Mouse (Mus musculus) G1E (cell line): ENCODE results near the gene Tns1. TPM values are rescaled to one million over a fixed set of nuclear protein-coding genes. Genes with fewer than 3 reads are reported as not detected.

Experiments
- ATAC-seq: 2 replicates; pipeline ENCODE4 v1.8.0; 2016; ENCODE audit warnings: mild to moderate bottlenecking; ENCODE audit not compliant: insufficient number of reproducible peaks, poor library complexity, low FRiP score, severe bottlenecking; ENCODE audit errors: extremely low read depth
- DNase-seq: peaks from one replicate; pipeline ENCODE4 v3.0.0; 2012; ENCODE audit warnings: low spot score
- H3K27me3 ChIP-seq: 2 replicates; pipeline ENCODE4 v1.6.1; 2012; ENCODE audit warnings: mild to moderate bottlenecking, low read length, inconsistent platforms; ENCODE audit not compliant: insufficient read depth
- H3K36me3 ChIP-seq: replicated peaks from 2 replicates; pipeline ENCODE3; 2012; ENCODE audit warnings: mild to moderate bottlenecking, inconsistent platforms
- H3K4me1 ChIP-seq: 2 replicates; pipeline ENCODE4 v1.6.1; 2012; ENCODE audit warnings: low read depth, low read length, inconsistent platforms, mixed read lengths; ENCODE audit not compliant: insufficient read depth
- H3K4me3 ChIP-seq: 2 replicates; pipeline ENCODE4 v1.5.1; 2012; ENCODE audit warnings: low read depth, mild to moderate bottlenecking, inconsistent platforms, low read length, moderate library complexity, mixed read lengths
- H3K9me3 ChIP-seq: replicated peaks from 2 replicates; pipeline ENCODE4 v1.6.1; 2012; ENCODE audit warnings: inconsistent platforms
- CTCF ChIP-seq: IDR thresholded peaks from 2 replicates; pipeline ENCODE4 v1.5.1; 2012; ENCODE audit warnings: low read depth, low read length, inconsistent platforms, mixed read lengths
- GATA1 ChIP-seq: IDR thresholded peaks from 2 replicates; pipeline ENCODE4 v1.6.1; 2012; ENCODE audit warnings: borderline replicate concordance, low read length, inconsistent platforms, mixed read lengths
- GATA2 ChIP-seq: IDR thresholded peaks from 2 replicates; pipeline ENCODE4 v1.6.1; 2012; ENCODE audit warnings: low read depth, low read length, inconsistent platforms, borderline replicate concordance
- POLR2AphosphoS5 ChIP-seq: IDR thresholded peaks from 2 replicates; pipeline ENCODE4 v1.6.1; 2012; ENCODE audit warnings: low read depth, low read length, inconsistent platforms; ENCODE audit not compliant: insufficient replicate concordance
- TAL1 ChIP-seq: conservative IDR thresholded peaks from 2 replicates; pipeline ENCODE4 v1.6.1; 2012; ENCODE audit warnings: low read depth, low read length, inconsistent platforms, mixed read lengths
- polyA plus RNA-seq: library from polyadenylated mRNA; stranded (reverse); fragments of >175 nt; gene quantifications from 2 replicates; pipeline ENCODE4 v1.2.3, GENCODE M21; 2012
- total RNA-seq, 2 experiments: library from RNA; stranded (forward) in 1 of 2; stranded (reverse) in 1 of 2; fragments of 200-1000 nt in 1 of 2; fragments of >200 nt in 1 of 2; fragmentation: Nextera tagmentation in 1 of 2; gene quantifications; 2 replicates each; pipeline ENCODE4 v1.2.3; 2014 to 2017

Gene Tns1
- total and polyA plus RNA-seq, 3 experiments: 0.55 to 27.2 (median 1.7) TPM

DNA sequence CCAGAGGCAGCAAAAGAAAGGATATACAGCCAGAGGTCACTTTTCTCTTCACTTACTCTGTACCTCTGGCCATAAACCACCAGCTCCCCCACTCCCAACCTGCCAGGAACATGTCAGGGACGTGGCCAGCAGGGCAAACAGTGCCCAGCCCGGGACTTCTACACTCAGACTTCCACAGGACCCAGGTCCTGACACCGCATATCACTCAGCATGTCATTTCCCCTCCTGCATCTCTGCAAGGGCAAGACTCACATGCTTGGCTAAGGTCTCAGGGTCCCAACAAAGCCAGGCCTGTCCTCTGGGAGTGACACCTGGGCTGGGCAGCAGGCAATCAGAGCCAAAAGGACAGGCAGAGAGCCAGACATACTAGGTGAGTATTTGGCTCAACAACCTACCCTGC is 11.2 kb downstream of the Tns1 start:
- no peaks in the 10 kb centered on the region for H3K9me3 ChIP-seq
- DNase-seq (no peak), ATAC-seq (no peak)
- no peaks in the 10 kb centered on the region for H3K4me1 ChIP-seq
- TF ChIP-seq CTCF (no peak), GATA2 (no peak), POLR2AphosphoS5 (no peak), GATA1 (no peak), TAL1 (no peak)
- H3K36me3 ChIP-seq: no peaks in the 10 kb centered on the region
- peaks cover 19% of the 10 kb centered on the region for H3K27me3 ChIP-seq
- no peak overlapping the region for H3K4me3 ChIP-seq

DNA sequence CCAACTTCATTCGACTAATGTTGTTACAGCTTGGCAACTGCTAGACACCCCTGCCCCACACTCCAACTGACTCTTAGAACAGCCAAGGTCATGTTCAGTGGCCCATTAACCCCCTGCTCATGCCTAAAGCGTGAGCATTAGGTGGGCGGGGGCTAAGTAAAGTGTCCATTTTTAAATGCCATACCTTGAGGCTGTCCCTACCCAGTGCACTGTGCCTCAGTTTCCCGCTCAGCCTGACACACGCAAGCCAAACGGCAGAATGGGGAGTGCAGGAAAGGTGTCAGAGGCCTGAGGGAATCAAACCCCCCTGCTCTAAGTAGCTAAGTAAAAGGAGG is 12.6 kb downstream of the Tns1 start:
- Histone ChIP-seq H3K4me3 (no peak overlapping the region), H3K4me1 (no peaks in the 10 kb centered on the region), H3K9me3 (no peaks in the 10 kb centered on the region), H3K36me3 (no peaks in the 10 kb centered on the region), H3K27me3 (peaks cover 21% of the 10 kb centered on the region)
- ATAC-seq (no peak), DNase-seq (no peak)
- TF ChIP-seq TAL1 (no peak), CTCF (no peak), GATA1 (no peak)

- H3K9me3 ChIP-seq: no peaks in the 10 kb centered on the region
- no peak for DNase-seq
- TF ChIP-seq GATA2 (no peak), GATA1 (no peak), TAL1 (no peak), CTCF (no peak), POLR2AphosphoS5 (no peak)
- H3K27me3 ChIP-seq: peaks cover 21% of the 10 kb centered on the region
- H3K36me3 ChIP-seq: no peaks in the 10 kb centered on the region
- H3K4me3 ChIP-seq: no peak overlapping the region
- no peaks in the 10 kb centered on the region for H3K4me1 ChIP-seq
- no peak for ATAC-seq
Measured at GRCm38 (mm10) chr1:74110932-74111695, 13.1 kb downstream of the Tns1 start.

DNA sequence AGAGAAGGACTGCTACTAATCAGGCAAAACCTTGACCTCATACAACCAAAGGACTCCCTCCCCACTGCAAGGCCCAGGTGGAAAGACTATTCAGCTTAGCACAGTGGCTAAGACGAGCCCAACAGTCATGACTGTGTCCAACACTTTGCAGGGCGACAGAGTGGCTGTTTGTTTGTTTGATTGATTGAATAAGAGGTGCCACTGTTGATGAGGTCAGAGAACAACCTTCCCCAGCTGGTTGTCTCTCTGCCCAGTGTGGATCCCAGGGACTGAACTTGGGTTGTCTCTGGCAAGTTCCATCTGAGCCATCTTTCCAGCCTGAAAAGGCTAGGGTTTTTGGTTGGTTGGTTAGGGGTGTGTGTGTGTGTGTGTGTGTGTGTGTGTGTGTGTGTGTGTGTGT is 14.6 kb downstream of the Tns1 start:
- Histone ChIP-seq H3K4me3 (no peak overlapping the region), H3K36me3 (no peaks in the 10 kb centered on the region), H3K27me3 (peaks cover 22% of the 10 kb centered on the region), H3K4me1 (no peaks in the 10 kb centered on the region), H3K9me3 (no peaks in the 10 kb centered on the region)
- ATAC-seq (no peak), DNase-seq (no peak)
- TF ChIP-seq CTCF (no peak), GATA1 (no peak), GATA2 (no peak), POLR2AphosphoS5 (no peak), TAL1 (no peak)

DNA sequence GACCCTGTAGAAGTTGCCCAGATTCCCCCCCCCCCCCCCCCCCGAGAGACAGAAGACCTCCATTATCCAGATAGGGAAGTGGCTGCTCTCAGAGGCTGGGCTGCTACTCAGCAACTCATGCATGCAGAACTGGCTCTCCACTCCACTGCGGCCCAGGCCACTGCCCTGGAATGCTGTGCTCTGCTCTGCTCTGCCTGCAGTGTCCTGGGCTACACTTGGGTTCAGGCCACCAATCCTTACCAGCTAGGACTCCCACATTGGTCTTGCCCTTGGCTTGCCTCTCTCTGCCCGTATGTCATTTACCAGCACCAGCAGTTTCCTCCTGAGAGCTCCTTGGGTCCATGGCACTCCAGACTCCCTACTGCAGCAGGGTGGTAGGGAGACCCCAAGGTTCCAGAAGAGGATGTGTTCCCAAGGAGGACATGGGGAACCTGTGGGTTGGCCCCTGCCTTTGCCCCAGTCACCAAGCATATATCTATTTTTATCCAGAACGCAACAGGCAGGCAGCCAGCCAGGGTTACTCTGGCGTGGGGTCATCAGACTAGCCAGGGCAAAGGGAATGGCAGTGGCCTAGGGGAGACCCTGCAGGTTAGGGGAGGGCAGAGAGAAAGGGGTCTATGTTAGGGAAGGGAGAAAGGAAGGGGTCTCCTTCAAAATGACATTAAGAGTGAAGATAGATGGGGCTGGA is 16.2 kb downstream of the Tns1 start:
- ATAC-seq: no peak
- Histone ChIP-seq H3K4me1 (no peaks in the 10 kb centered on the region), H3K4me3 (no peak overlapping the region), H3K27me3 (peaks cover 17% of the 10 kb centered on the region), H3K9me3 (no peaks in the 10 kb centered on the region), H3K36me3 (no peaks in the 10 kb centered on the region)
- TF ChIP-seq GATA2 (no peak), POLR2AphosphoS5 (no peak), CTCF (no peak), GATA1 (no peak), TAL1 (no peak)
- DNase-seq: no peak

DNA sequence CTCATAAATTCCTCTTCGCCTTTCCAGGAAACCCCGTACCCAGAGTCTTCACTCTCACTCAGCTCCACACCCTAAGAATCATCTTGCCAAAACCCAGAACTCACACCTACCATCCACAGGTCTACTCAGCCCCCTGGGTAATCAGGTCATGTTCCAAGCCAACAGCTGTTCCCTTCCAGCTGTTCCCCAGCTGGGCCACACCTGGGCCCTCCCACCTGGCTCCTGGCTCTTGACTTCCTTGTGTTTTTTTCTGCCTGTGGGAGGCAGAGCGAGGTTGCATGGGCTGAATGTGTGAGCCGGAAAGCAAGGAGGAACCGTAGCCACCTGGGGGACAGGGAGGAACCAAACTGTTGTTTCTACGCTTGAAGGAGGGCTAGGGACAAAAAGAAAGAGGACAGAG is 18.0 kb downstream of the Tns1 start:
- no peak overlapping the region for H3K4me3 ChIP-seq
- H3K27me3 ChIP-seq: peaks cover 11% of the 10 kb centered on the region
- DNase-seq (no peak), ATAC-seq (no peak)
- TF ChIP-seq GATA2: no peak
- H3K9me3 ChIP-seq: no peaks in the 10 kb centered on the region
- no peaks in the 10 kb centered on the region for H3K36me3 ChIP-seq
- no peaks in the 10 kb centered on the region for H3K4me1 ChIP-seq
